Mouse (Mus musculus) ES-E14 (cell line): ENCODE measurements around the gene Vgf. TPM values are rescaled to one million over a fixed set of nuclear protein-coding genes. Genes with fewer than 3 reads are reported as not detected.
A peak's percentile ranks its signal among the peaks of the same experiment; 100 is the strongest.

ENCODE experiments used
- DNase-seq: peaks from one replicate; pipeline ENCODE4 v3.0.0-alpha.2; 2013; ENCODE audit warnings: low read depth, low spot score
- H3K27ac ChIP-seq: 2 replicates; pipeline ENCODE4 v1.5.1; 2012; ENCODE audit warnings: low read depth, mild to moderate bottlenecking, low read length, moderate library complexity, mixed read lengths; ENCODE audit not compliant: poor library complexity, insufficient read depth, severe bottlenecking
- H3K36me3 ChIP-seq: 2 replicates; pipeline ENCODE4 v1.6.1; 2012; ENCODE audit warnings: mild to moderate bottlenecking, low read length, moderate library complexity, mixed read lengths; ENCODE audit not compliant: control insufficient read depth, poor library complexity, insufficient read depth, severe bottlenecking
- H3K4me1 ChIP-seq, 2 experiments: fragments of 150-350 bp in 1 of 2; sonication (generic) in 1 of 2; 2 replicates each; pipeline ENCODE4 v1.6.1; 2012; ENCODE audit warnings: low read length in 2 of 2, mild to moderate bottlenecking in 1 of 2, mixed read lengths in 1 of 2; ENCODE audit not compliant: control insufficient read depth in 2 of 2, insufficient read depth in 2 of 2, poor library complexity in 1 of 2
- H3K4me3 ChIP-seq, 2 experiments: fragments of 150-350 bp in 1 of 2; sonication (generic) in 1 of 2; 2 replicates each; pipeline ENCODE4 v1.5.1; 2012; ENCODE audit warnings: low read length in 2 of 2, low read depth in 1 of 2, mild to moderate bottlenecking in 1 of 2, mixed read lengths in 1 of 2; ENCODE audit not compliant: insufficient read depth in 1 of 2, poor library complexity in 1 of 2, severe bottlenecking in 1 of 2
- H3K9ac ChIP-seq: 2 replicates; pipeline ENCODE4 v1.6.1; 2012; ENCODE audit warnings: low read depth, mild to moderate bottlenecking, low read length, mixed read lengths; ENCODE audit not compliant: poor library complexity, insufficient read depth, severe bottlenecking
- H3K9me3 ChIP-seq: fragments of 150-350 bp; sonication (generic); 2 replicates; pipeline ENCODE4 v1.6.1; 2012; ENCODE audit warnings: low read depth, mild to moderate bottlenecking, low read length; ENCODE audit not compliant: control insufficient read depth, insufficient read depth
- CHD2 ChIP-seq: IDR thresholded peaks from 2 replicates; pipeline ENCODE4 v1.6.1; 2014; ENCODE audit warnings: mild to moderate bottlenecking, low read depth, low read length, inconsistent platforms
- HCFC1 ChIP-seq: IDR thresholded peaks from 2 replicates; pipeline ENCODE4 v1.6.1; 2012; ENCODE audit warnings: low read length, inconsistent platforms, borderline replicate concordance; ENCODE audit not compliant: insufficient read depth
- MAFK ChIP-seq: IDR thresholded peaks from 2 replicates; pipeline ENCODE4 v1.6.1; 2014; ENCODE audit warnings: mild to moderate bottlenecking, low read depth, low read length, inconsistent platforms; ENCODE audit not compliant: insufficient read depth
- ZC3H11A ChIP-seq: IDR thresholded peaks from 2 replicates; pipeline ENCODE4 v1.6.1; 2012; ENCODE audit warnings: low read depth, mild to moderate bottlenecking, inconsistent platforms, low read length, borderline replicate concordance
- ZNF384 ChIP-seq: IDR thresholded peaks from 2 replicates; pipeline ENCODE4 v1.6.1; 2012; ENCODE audit warnings: low read depth, low read length, inconsistent platforms
- in situ Hi-C, 2 experiments: fragments of 600-800 bp; cut with MboI; formaldehyde crosslinking; loops; one replicate each; pipeline ENCODE4 v1.15.1; 2025; ENCODE audit warnings: low sequenced_read_pairs in 2 of 2, inconsistent platforms in 1 of 2; ENCODE audit not compliant: unreplicated experiment in 2 of 2
- total RNA-seq: library from RNA; depleted of rRNA; stranded (reverse); fragments of 300-350 nt; gene quantifications from 2 replicates; pipeline ENCODE4 v1.2.3, GENCODE M21; 2012

Gene Vgf
- total RNA-seq, 1 experiment = 45.6 TPM

GRCm38 (mm10) chr5:137029643-137030415, 3.6 kb downstream of the Vgf start:
- DNase-seq = peak; percentile 96
- in situ Hi-C loops = no loop called here
- H3K9ac ChIP-seq = peak overlapping the region; percentile 47
- H3K27ac ChIP-seq = no peak overlapping the region
- H3K36me3 ChIP-seq = no peaks in the 10 kb centered on the region
- peaks cover 2 to 23% of the 10 kb centered on the region in 2 experiments; a peak in 1 of 4 replicates for H3K4me1 ChIP-seq
- H3K4me3 ChIP-seq = peak overlapping the region; percentile 59 to 77
- H3K9me3 ChIP-seq = no peaks in the 10 kb centered on the region
- TF ChIP-seq ZNF384 = no peak
- TF ChIP-seq MAFK = peak; percentile 16; the same call in 1 of the 2 replicates
- TF ChIP-seq ZC3H11A = no peak
- TF ChIP-seq CHD2 = no peak
- TF ChIP-seq HCFC1 = no peak

DNA sequence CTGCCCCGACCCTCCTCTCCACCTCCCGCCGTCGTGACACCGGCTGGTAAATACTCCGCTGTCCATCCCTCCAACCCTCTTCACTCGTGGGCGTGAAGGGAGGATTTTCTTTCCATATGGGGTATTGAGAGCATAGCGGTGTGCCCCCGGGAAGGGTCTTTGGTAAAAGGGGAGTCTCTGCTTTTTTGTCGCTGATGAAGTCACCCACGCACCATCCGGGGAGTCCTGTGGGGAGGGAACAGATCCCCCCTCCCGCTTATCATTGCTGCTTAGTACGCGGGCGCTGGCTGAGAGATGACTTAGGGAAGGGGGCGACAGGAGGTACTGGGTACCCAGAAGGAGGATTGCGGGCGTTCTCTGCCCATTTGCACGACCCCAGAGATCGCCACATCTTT, 4.2 kb downstream of the Vgf start:
- TF ChIP-seq ZNF384 (no peak), HCFC1 (no peak), CHD2 (no peak), ZC3H11A (no peak), MAFK (no peak)
- Histone ChIP-seq H3K9me3 (no peaks in the 10 kb centered on the region), H3K27ac (no peak overlapping the region), H3K4me3 (no peak overlapping the region; a peak in 1 of 4 replicates), H3K9ac (no peak overlapping the region), H3K4me1 (peaks cover 2 to 23% of the 10 kb centered on the region in 2 experiments; a peak in 1 of 4 replicates), H3K36me3 (no peaks in the 10 kb centered on the region)
- no peak for DNase-seq
- in situ Hi-C loops = no loop called here

- Histone ChIP-seq H3K9me3 (no peaks in the 10 kb centered on the region), H3K36me3 (no peaks in the 10 kb centered on the region), H3K4me3 (peak overlapping the region; percentile 70 to 71), H3K4me1 (peaks cover 2 to 22% of the 10 kb centered on the region in 2 experiments; a peak in 1 of 4 replicates), H3K27ac (no peak overlapping the region), H3K9ac (peak overlapping the region; percentile 65)
- DNase-seq = no peak
- TF ChIP-seq MAFK = no peak
- no peak for TF ChIP-seq ZNF384
- TF ChIP-seq HCFC1 = no peak
- TF ChIP-seq CHD2 = no peak
- TF ChIP-seq ZC3H11A = no peak
- in situ Hi-C loops = no loop called here
Measured at GRCm38 (mm10) chr5:137031076-137032032, 5.2 kb downstream of the Vgf start.

GRCm38 (mm10) chr5:137032033-137032421, 5.8 kb downstream of the Vgf start:
- Histone ChIP-seq H3K4me3 (peak overlapping the region; percentile 70 to 71), H3K9me3 (no peaks in the 10 kb centered on the region), H3K4me1 (peaks cover 2 to 19% of the 10 kb centered on the region in 2 experiments; a peak in 1 of 4 replicates), H3K9ac (peak overlapping the region; percentile 65), H3K27ac (no peak overlapping the region), H3K36me3 (peaks cover under 1% of the 10 kb centered on the region; the same call in 1 of the 2 replicates)
- DNase-seq = no peak
- TF ChIP-seq ZC3H11A = no peak
- no peak for TF ChIP-seq HCFC1
- TF ChIP-seq MAFK = no peak
- TF ChIP-seq CHD2 = no peak
- no peak for TF ChIP-seq ZNF384
- in situ Hi-C loops = no loop called here
